Mouse (Mus musculus): ENCODE results near the gene Tspan4.

DNA sequence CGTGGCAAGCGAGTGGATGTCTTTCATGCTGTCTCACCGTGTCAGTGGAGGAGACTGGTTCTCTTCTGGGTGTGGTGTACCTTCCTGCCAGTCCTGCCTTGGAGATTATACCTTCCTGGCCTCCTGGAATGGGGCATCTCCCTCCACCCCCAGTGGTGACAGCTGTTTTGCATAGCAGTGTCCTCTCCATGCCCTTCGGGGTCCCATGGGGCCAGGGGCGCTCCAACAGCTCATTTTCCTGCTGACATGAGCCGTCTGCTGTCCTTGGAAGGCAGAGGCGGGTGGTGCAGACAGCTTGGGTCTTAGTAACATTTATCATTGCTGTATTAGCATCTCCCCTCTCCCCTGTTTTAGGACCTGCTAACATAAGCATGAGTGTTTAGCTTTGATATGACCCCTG is 12.1 kb downstream of the Tspan4 start:
- TF ChIP-seq GATA1 (IDR thresholded peaks at IDR 0.05; ENCODE audit: low read length) (no peak), TAL1 (IDR thresholded peaks at IDR 0.05; ENCODE audit: low read length) (no peak)
